In genomic region chr17:56136558-56136957, GRCm38 (mm10) we compare ENCODE assay signal across 24 mouse cellular contexts. TPM values are rescaled to one million over a fixed set of nuclear protein-coding genes. Genes with fewer than 3 reads are reported as not detected.
A peak's percentile ranks its signal among the peaks of the same experiment; 100 is the strongest.
DNase-seq lines count a peak whose midpoint lies in the region; ATAC-seq and TF ChIP-seq lines count a peak whose summit lies in the region.
"Had no signal": no experiment of that assay in that cellular context is flagged by ENCODE, and none has a peak within 500 bp of the region (broad histone marks: within the 10 kb centered on the region; RNA-seq: fewer than 3 reads in every experiment).

No protein-coding gene starts in this region.

- no peaks in the 10 kb centered on the region for H3K79me2 ChIP-seq in liver, adult 2 months (ENCODE audit: control insufficient read depth, insufficient read depth, low read length)

- ATAC-seq in heart, embryonic 11.5 days (replicated peaks; ENCODE audit: insufficient number of reproducible peaks, low FRiP score, low TSS enrichment): no peak
- ATAC-seq in liver, postnatal 0 days: no peak
- ATAC-seq: activated CD4-positive, CD25-positive, alpha-beta regulatory T cell, adult 4 months; forebrain, embryonic 14.5 days; forebrain, postnatal 0 days; intestine, postnatal 0 days had no signal

- H3K36me3 ChIP-seq in heart, embryonic 11.5 days (ENCODE audit: control insufficient read depth, insufficient read depth, low read length): no peaks in the 10 kb centered on the region
- no peaks in the 10 kb centered on the region for H3K36me3 ChIP-seq in liver, adult 2 months (ENCODE audit: control insufficient read depth, insufficient read depth, low read length)
- H3K36me3 ChIP-seq in liver, postnatal 0 days (replicated peaks; ENCODE audit: insufficient read depth, low read length): no peaks in the 10 kb centered on the region
- H3K36me3 ChIP-seq: embryonic facial prominence, embryonic 12.5 days; embryonic facial prominence, embryonic 15.5 days; hindbrain, embryonic 12.5 days; hindbrain, embryonic 15.5 days had no signal

- peaks cover 49% of the 10 kb centered on the region for H3K27me3 ChIP-seq in heart, embryonic 11.5 days (ENCODE audit: control insufficient read depth, insufficient read depth, low read length)
- peaks cover 8% of the 10 kb centered on the region for H3K27me3 ChIP-seq in liver, adult 2 months (ENCODE audit: control insufficient read depth, insufficient read depth, low read length)
- H3K27me3 ChIP-seq in liver, postnatal 0 days (ENCODE audit: insufficient read depth, low read length): peaks cover 33% of the 10 kb centered on the region
- H3K27me3 ChIP-seq: hindbrain, embryonic 15.5 days had no signal

- H3K27ac ChIP-seq in heart, embryonic 11.5 days (ENCODE audit: low read depth, low read length): no peak overlapping the region
- peak overlapping the region; percentile 32; the same call in 1 of the 2 replicates for H3K27ac ChIP-seq in liver, adult 2 months (replicated peaks; ENCODE audit: insufficient read depth, low read depth, low read length)
- no peak overlapping the region for H3K27ac ChIP-seq in liver, postnatal 0 days (ENCODE audit: low read depth)
- H3K27ac ChIP-seq: embryonic facial prominence, embryonic 12.5 days; embryonic facial prominence, embryonic 15.5 days; hindbrain, embryonic 12.5 days; hindbrain, embryonic 15.5 days had no signal

- 74% methylated on average over 7 of the region's 7 CpGs for WGBS in heart, embryonic 11.5 days (ENCODE audit: insufficient replicate concordance)
- 88% methylated on average over 7 of the region's 7 CpGs for WGBS in liver, adult 2 months
- WGBS in liver, postnatal 0 days (ENCODE audit: insufficient replicate concordance): 61% methylated on average over 7 of the region's 7 CpGs

- no peak overlapping the region for H3K4me2 ChIP-seq in heart, embryonic 11.5 days
- H3K4me2 ChIP-seq in liver, postnatal 0 days (ENCODE audit: low read depth, low read length): no peak overlapping the region
- H3K4me2 ChIP-seq: embryonic facial prominence, embryonic 12.5 days; embryonic facial prominence, embryonic 15.5 days; hindbrain, embryonic 12.5 days; hindbrain, embryonic 15.5 days had no signal

- no peak for TF ChIP-seq EP300 in liver, postnatal 0 days (IDR thresholded peaks at IDR 0.05; ENCODE audit: low read depth)

- no peak overlapping the region for H3K9ac ChIP-seq in heart, embryonic 11.5 days (ENCODE audit: low read depth, low read length)
- H3K9ac ChIP-seq in liver, adult 2 months (ENCODE audit: low read depth, low read length): no peak overlapping the region
- no peak overlapping the region for H3K9ac ChIP-seq in liver, postnatal 0 days (replicated peaks)
- H3K9ac ChIP-seq: embryonic facial prominence, embryonic 12.5 days; embryonic facial prominence, embryonic 15.5 days; forebrain, postnatal 0 days; hindbrain, embryonic 12.5 days; hindbrain, embryonic 15.5 days had no signal

- H3K9me3 ChIP-seq in heart, embryonic 11.5 days (replicated peaks; ENCODE audit: control insufficient read depth, low read length): no peaks in the 10 kb centered on the region
- no peaks in the 10 kb centered on the region for H3K9me3 ChIP-seq in liver, postnatal 0 days (ENCODE audit: low read length)
- H3K9me3 ChIP-seq: embryonic facial prominence, embryonic 12.5 days; embryonic facial prominence, embryonic 15.5 days; hindbrain, embryonic 12.5 days; hindbrain, embryonic 15.5 days had no signal

- TF ChIP-seq POLR2A in liver, adult 2 months (IDR thresholded peaks at IDR 0.05; ENCODE audit: extremely low read depth, insufficient read depth, low read length): no peak

- H3K4me1 ChIP-seq in heart, embryonic 11.5 days (ENCODE audit: control insufficient read depth, insufficient read depth, low read length): peaks cover 18% of the 10 kb centered on the region
- H3K4me1 ChIP-seq in liver, adult 2 months (ENCODE audit: control insufficient read depth, insufficient read depth, low read length): peaks cover 5% of the 10 kb centered on the region; the same call in 1 of the 2 replicates
- peaks cover 41% of the 10 kb centered on the region for H3K4me1 ChIP-seq in liver, postnatal 0 days (ENCODE audit: insufficient read depth)

- peak; percentile 14 for DNase-seq in adrenal gland, postnatal 10 days
- no peak for DNase-seq in adrenal gland, adult 2 months
- DNase-seq in heart, adult 18-20 months: peak; percentile 13 to 47
- DNase-seq in liver, adult 2 months (ENCODE audit: extremely low read depth, low read depth, low spot score): no peak
- no peak for DNase-seq in liver, postnatal 0 days
- DNase-seq: adrenal gland, postnatal 14 days; cerebellum, adult 18-20 months; cerebellum, adult 9-11 months; cerebellum, postnatal 25 days; forebrain, postnatal 0 days; gastrocnemius, postnatal 36 days had no signal

- no peak overlapping the region for H3K4me3 ChIP-seq in heart, embryonic 11.5 days (ENCODE audit: low read depth, low read length)
- no peak overlapping the region for H3K4me3 ChIP-seq in liver, adult 2 months (ENCODE audit: insufficient read depth, low read depth, low read length)
- H3K4me3 ChIP-seq in liver, postnatal 0 days (ENCODE audit: low read depth, low read length): no peak overlapping the region
- H3K4me3 ChIP-seq: embryonic facial prominence, embryonic 12.5 days; embryonic facial prominence, embryonic 15.5 days; hindbrain, embryonic 12.5 days; hindbrain, embryonic 15.5 days had no signal

- TF ChIP-seq CTCF in liver, adult 2 months (IDR thresholded peaks at IDR 0.05; ENCODE audit: low read depth, low read length): no peak
- no peak for TF ChIP-seq CTCF in liver, postnatal 0 days (IDR thresholded peaks at IDR 0.05; ENCODE audit: low read depth)

RNA-seq across cellular contexts. Expression of gene Sema6b, which starts 3.6 kb away (rescaled TPM):
- 10 to 100 TPM; 13.3 to 14.9 TPM for total RNA-seq in adrenal gland, postnatal 10 days (2021)
- total RNA-seq in adrenal gland, adult 2 months (2021): 10 to 100 TPM in 1 of 2 experiments, 1 to 10 TPM in 1; 6.3 to 10.2 TPM
- 32.9 and 36.5 TPM in 2 replicates for polyA plus RNA-seq in adrenal gland, adult 2 months (2012; rRNA removed)
- total RNA-seq in heart, adult 18-20 months (2021): 10 to 100 TPM; 12.5 to 13.5 TPM
- 0.11 and 0.33 TPM in 2 replicates for polyA plus RNA-seq in heart, embryonic 11.5 days (2014; fragmentation: Nextera tagmentation; extraction: Ambion mirVana)
- total RNA-seq in liver, adult 2 months (2014; rRNA removed): 1.3 TPM in 2 replicates
- polyA plus RNA-seq in liver, adult 2 months (2012; rRNA removed): 2.7 and 3.9 TPM in 2 replicates
- 0.56 and 0.62 TPM in 2 replicates for polyA plus RNA-seq in liver, postnatal 0 days (2015; fragmentation: Nextera tagmentation; extraction: Ambion mirVana)
- polyA plus RNA-seq: activated CD4-positive, CD25-positive, alpha-beta regulatory T cell, adult 4 months had no signal

RNA-seq across cellular contexts. Expression of gene Lrg1, which starts 14.8 kb away (rescaled TPM):
- 10 to 100 TPM; 41.0 to 55.6 TPM for total RNA-seq in adrenal gland, postnatal 10 days (2021)
- 10 to 100 TPM; 23.9 to 45.5 TPM for total RNA-seq in adrenal gland, adult 2 months (2021)
- 134 and 212 TPM in 2 replicates for polyA plus RNA-seq in adrenal gland, adult 2 months (2012; rRNA removed)
- total RNA-seq in heart, adult 18-20 months (2021): 10 to 100 TPM; 56.2 to 65.4 TPM
- not detected in 2 replicates for polyA plus RNA-seq in heart, embryonic 11.5 days (2014; fragmentation: Nextera tagmentation; extraction: Ambion mirVana)
- total RNA-seq in liver, adult 2 months (2014; rRNA removed): 90.0 and 116 TPM in 2 replicates
- polyA plus RNA-seq in liver, adult 2 months (2012; rRNA removed): 543 and 600 TPM in 2 replicates
- 256 and 269 TPM in 2 replicates for polyA plus RNA-seq in liver, postnatal 0 days (2015; fragmentation: Nextera tagmentation; extraction: Ambion mirVana)
- total RNA-seq: ES-E14; forebrain, postnatal 0 days had no signal
- polyA plus RNA-seq: forebrain, embryonic 14.5 days; intestine, embryonic 14.5 days had no signal

RNA-seq across cellular contexts. Expression of gene Plin5, which starts 19.2 kb away (rescaled TPM):
- 100 to 1,000 TPM; 102 to 111 TPM for total RNA-seq in adrenal gland, postnatal 10 days (2021)
- total RNA-seq in adrenal gland, adult 2 months (2021): 10 to 100 TPM; 59.5 to 71.9 TPM
- 42.9 and 91.7 TPM in 2 replicates for polyA plus RNA-seq in adrenal gland, adult 2 months (2012; rRNA removed)
- total RNA-seq in heart, adult 18-20 months (2021): 100 to 1,000 TPM; 166 TPM
- 0.18 and 0.33 TPM in 2 replicates for polyA plus RNA-seq in heart, embryonic 11.5 days (2014; fragmentation: Nextera tagmentation; extraction: Ambion mirVana)
- 19.2 and 24.6 TPM in 2 replicates for total RNA-seq in liver, adult 2 months (2014; rRNA removed)
- 42.7 and 58.2 TPM in 2 replicates for polyA plus RNA-seq in liver, adult 2 months (2012; rRNA removed)
- polyA plus RNA-seq in liver, postnatal 0 days (2015; fragmentation: Nextera tagmentation; extraction: Ambion mirVana): 57.3 and 58.4 TPM in 2 replicates
- total RNA-seq: common myeloid progenitor, adult 5-6 weeks; granulocyte monocyte progenitor cell, adult 5-6 weeks; hematopoietic stem cell, adult 5-6 weeks had no signal
- polyA plus RNA-seq: activated CD4-positive, CD25-positive, alpha-beta regulatory T cell, adult 4 months had no signal

RNA-seq across cellular contexts. Expression of gene Tnfaip8l1, which starts 25.7 kb away (rescaled TPM):
- total RNA-seq in adrenal gland, postnatal 10 days (2021): 10 to 100 TPM in 1 of 2 experiments, 1 to 10 TPM in 1; 9.5 to 11.0 TPM
- total RNA-seq in adrenal gland, adult 2 months (2021): 1 to 10 TPM; 2.0 to 2.4 TPM
- 4.2 and 6.7 TPM in 2 replicates for polyA plus RNA-seq in adrenal gland, adult 2 months (2012; rRNA removed)
- 1 to 10 TPM; 1.3 to 1.5 TPM for total RNA-seq in heart, adult 18-20 months (2021)
- polyA plus RNA-seq in heart, embryonic 11.5 days (2014; fragmentation: Nextera tagmentation; extraction: Ambion mirVana): 4.7 and 6.0 TPM in 2 replicates
- total RNA-seq in liver, adult 2 months (2014; rRNA removed): 16.2 and 20.9 TPM in 2 replicates
- 21.8 and 25.5 TPM in 2 replicates for polyA plus RNA-seq in liver, adult 2 months (2012; rRNA removed)
- 2.8 and 3.3 TPM in 2 replicates for polyA plus RNA-seq in liver, postnatal 0 days (2015; fragmentation: Nextera tagmentation; extraction: Ambion mirVana)

RNA-seq across cellular contexts. Expression of gene Plin4, which starts 27.0 kb away (rescaled TPM):
- total RNA-seq in adrenal gland, postnatal 10 days (2021): 10 to 100 TPM; 75.7 to 89.2 TPM
- total RNA-seq in adrenal gland, adult 2 months (2021): 100 to 1,000 TPM in 1 of 2 experiments, 10 to 100 TPM in 1; 92.6 to 121 TPM
- 100 and 184 TPM in 2 replicates for polyA plus RNA-seq in adrenal gland, adult 2 months (2012; rRNA removed)
- total RNA-seq in heart, adult 18-20 months (2021): 100 to 1,000 TPM; 118 to 175 TPM
- polyA plus RNA-seq in heart, embryonic 11.5 days (2014; fragmentation: Nextera tagmentation; extraction: Ambion mirVana): 0.10 and 0.11 TPM in 2 replicates
- total RNA-seq in liver, adult 2 months (2014; rRNA removed): 2.1 and 2.3 TPM in 2 replicates
- polyA plus RNA-seq in liver, adult 2 months (2012; rRNA removed): 1.8 and 2.8 TPM in 2 replicates
- polyA plus RNA-seq in liver, postnatal 0 days (2015; fragmentation: Nextera tagmentation; extraction: Ambion mirVana): 0.12 and 0.24 TPM in 2 replicates
- total RNA-seq: common myeloid progenitor, adult 5-6 weeks; granulocyte monocyte progenitor cell, adult 5-6 weeks; hematopoietic stem cell, adult 5-6 weeks had no signal

Comparison
In these comparisons a context has a peak if more than half of its experiments do, and no peak if none do; other contexts are left out.
1. DNase-seq: peak in adrenal gland, postnatal 10 days (single experiment) and heart, adult 18-20 months (2 of 2); none in adrenal gland, adult 2 months (single experiment), liver, adult 2 months (single experiment) and liver, postnatal 0 days (single experiment).